Mouse (Mus musculus): ENCODE data around the gene Slain1.
"Not testable (repeated sequence)": the region's sequence is repeated elsewhere in the genome, so short reads cannot be mapped to it uniquely, and the experiment has no call there.

Slain1 gene

GRCm38 (mm10) chr14:103723314-103723713 is 73.3 kb downstream of the Slain1 start:
- DNase-seq (ENCODE audit: low spot score), result no peak

- no peak for DNase-seq (ENCODE audit: low spot score)
Measured at GRCm38 (mm10) chr14:103723841-103724240, 73.8 kb downstream of the Slain1 start.

GRCm38 (mm10) chr14:103728506-103728905 is 78.5 kb downstream of the Slain1 start:
- DNase-seq (ENCODE audit: low spot score), result no peak

GRCm38 (mm10) chr14:103728951-103729725 is 79.1 kb downstream of the Slain1 start:
- DNase-seq (ENCODE audit: low spot score), result no peak

GRCm38 (mm10) chr14:103729760-103730367 is 79.8 kb downstream of the Slain1 start:
- no peak for DNase-seq (ENCODE audit: low spot score)

- DNase-seq (ENCODE audit: low spot score), result no peak
Measured at GRCm38 (mm10) chr14:103732626-103733025, 82.6 kb downstream of the Slain1 start.

GRCm38 (mm10) chr14:103741216-103741615 is 91.2 kb downstream of the Slain1 start:
- DNase-seq (ENCODE audit: low spot score), result no peak

- no peak for DNase-seq (ENCODE audit: low spot score)
Measured at GRCm38 (mm10) chr14:103742150-103742549, 92.1 kb downstream of the Slain1 start.

- DNase-seq (ENCODE audit: low spot score), result no peak
Measured at GRCm38 (mm10) chr14:103747345-103747744, 97.3 kb downstream of the Slain1 start.

GRCm38 (mm10) chr14:103750638-103751037 is 100.6 kb downstream of the Slain1 start:
- DNase-seq (ENCODE audit: low spot score), result not testable (repeated sequence)

GRCm38 (mm10) chr14:103751384-103751783 is 101.4 kb downstream of the Slain1 start:
- no peak for DNase-seq (ENCODE audit: low spot score)

- no peak for DNase-seq (ENCODE audit: low spot score)
Measured at GRCm38 (mm10) chr14:103752773-103753172, 102.7 kb downstream of the Slain1 start.

GRCm38 (mm10) chr14:103754041-103754440 is 104.0 kb downstream of the Slain1 start:
- DNase-seq (ENCODE audit: low spot score), result no peak

- DNase-seq (ENCODE audit: low spot score), result no peak
Measured at GRCm38 (mm10) chr14:103754465-103754864, 104.4 kb downstream of the Slain1 start.
